Mouse (Mus musculus): Measurements from ENCODE around the gene Apeh.
A peak's percentile ranks its signal among the peaks of the same experiment; 100 is the strongest.

Apeh gene

DNA sequence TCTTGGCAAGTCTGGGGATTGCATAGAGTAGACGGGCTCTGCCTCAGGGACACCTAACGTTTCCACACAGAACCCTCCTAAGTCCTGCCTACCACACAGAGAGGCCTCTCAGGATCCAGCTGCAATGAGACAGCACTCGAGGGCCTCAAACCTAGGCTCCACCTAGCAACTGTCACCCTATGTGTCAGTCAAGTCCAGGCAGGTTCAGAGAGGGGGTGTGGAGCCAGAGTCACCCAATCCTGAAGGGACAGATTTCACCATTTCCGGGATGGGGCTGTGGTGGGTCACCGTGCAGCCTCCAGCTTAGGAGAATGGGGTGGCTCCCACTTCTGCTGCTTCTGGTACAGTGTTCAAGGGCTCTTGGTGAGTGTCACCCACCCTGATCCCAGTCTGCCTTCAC, 14.2 kb downstream of the Apeh start, which contains the start of gene Mst1:
Mst1 (plus strand) TSS at position 269 of the 400 bp plus-strand sequence.
- DNase-seq (ENCODE audit: low spot score): no peak

DNA sequence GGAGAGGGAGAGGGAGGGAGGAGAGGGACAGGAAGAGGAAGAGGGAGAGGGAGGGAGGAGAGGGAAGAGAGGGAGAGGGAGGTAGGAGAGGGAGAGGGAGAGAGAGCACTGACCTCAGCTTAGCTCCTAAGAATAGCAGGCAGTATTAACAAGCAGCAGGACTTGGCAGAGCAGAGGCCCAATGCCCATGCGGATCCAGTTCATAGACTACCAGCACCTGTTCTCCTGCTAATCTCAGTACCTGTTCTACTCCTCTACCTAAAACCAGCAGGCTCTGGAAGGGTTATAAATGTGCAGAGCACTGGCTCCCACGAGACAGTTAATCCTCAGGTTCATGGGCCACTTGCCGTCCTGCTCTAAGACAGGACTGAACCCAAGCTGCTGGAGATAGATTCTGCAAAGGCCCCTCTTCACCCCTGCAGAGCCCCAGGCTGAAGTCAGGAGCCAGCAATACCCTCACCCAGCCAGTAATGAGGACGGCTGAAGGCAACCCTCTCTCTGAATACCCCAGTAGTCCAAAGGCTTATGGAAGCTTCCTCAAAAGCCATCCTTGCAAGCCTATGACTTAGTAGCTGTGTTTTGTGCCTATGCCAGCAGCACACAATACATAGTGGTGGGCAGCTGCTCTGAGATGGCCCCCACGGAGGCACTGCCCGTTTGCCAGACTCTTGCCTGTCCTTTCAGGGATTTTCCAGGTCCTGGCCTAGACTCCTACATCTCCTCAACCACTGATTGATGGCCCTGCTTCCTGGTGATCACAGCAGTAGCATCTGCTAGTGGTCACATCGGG, 21.1 kb downstream of the Apeh start:
- no peak for DNase-seq (ENCODE audit: low spot score)

DNA sequence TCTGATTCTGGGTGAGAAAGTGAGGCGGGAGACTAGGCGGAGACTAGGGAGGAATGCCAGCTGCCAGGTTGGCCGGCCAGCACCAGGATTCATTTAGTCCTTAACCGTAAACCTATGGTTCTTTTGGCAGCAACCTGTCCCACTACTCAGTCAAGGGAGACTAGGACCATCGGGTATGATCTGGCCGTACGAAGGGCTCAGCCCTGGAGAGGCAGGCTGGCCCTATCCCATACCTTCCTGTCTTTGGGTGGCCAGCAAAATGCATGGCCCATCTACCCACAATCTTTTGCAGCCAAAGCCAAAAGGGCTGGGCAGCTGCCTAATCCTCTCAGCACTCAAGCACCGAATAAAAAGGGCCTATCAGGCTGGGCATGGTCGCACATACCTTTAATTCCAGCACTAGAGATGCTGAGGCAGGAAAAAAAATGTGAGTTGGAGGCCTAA, 21.9 kb downstream of the Apeh start:
- DNase-seq (ENCODE audit: low spot score): no peak

DNA sequence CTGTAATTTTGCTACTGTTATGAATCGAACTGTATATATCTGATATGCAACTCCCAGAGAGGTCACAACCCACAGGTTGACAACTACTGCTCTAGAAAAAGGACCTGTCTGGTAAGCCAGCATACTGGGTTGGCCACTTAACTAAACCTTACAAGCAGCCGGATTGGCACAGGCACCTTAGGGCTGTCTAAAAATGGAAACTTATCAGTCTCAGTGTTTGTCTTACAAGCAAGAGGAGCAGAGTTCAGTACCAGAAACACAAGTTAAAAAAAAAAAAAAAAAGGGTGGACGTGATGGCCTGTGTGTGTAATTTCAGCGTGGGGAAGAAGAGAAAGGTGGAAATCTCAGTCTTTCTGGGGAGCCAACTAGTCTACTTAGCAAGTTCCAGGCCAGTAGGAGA, 22.6 kb downstream of the Apeh start:
- no peak for DNase-seq (ENCODE audit: low spot score)

GRCm38 (mm10) chr9:108069529-108069928, 24.9 kb downstream of the Apeh start:
- DNase-seq (ENCODE audit: low spot score): no peak

- DNase-seq (ENCODE audit: low spot score): no peak
Measured at GRCm38 (mm10) chr9:108069007-108069406, 25.4 kb downstream of the Apeh start.

- peak; percentile 50 for DNase-seq (ENCODE audit: low spot score)
Measured at GRCm38 (mm10) chr9:108067900-108068299, 26.5 kb downstream of the Apeh start.

GRCm38 (mm10) chr9:108067199-108067598, 27.2 kb downstream of the Apeh start:
- no peak for DNase-seq (ENCODE audit: low spot score)

DNA sequence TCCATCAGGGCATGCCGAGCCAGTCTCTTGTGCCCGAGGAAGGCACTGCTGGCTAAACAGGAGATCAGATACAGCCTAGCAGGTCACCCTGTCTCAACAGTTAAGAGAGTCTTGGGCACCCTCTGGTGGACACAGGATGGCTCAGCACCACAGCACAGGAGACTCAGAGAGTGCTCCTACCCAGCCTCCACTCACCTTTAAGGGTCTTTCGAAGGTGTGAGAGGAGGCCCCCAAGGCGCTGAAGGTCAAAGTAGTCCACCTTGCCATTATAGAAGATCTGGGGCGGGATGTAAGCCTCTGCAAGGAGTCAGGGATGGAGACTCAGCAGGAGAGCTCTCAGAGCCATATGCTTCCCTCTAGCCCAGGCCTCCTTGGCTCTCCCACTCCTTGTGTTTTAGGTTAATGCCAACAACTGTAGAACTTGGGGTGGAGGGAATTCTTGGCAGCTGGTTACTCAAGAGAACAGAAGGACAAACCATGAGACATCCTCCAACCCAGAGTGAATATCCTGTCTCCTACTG, 28.9 kb downstream of the Apeh start:
- no peak for DNase-seq (ENCODE audit: low spot score)

DNA sequence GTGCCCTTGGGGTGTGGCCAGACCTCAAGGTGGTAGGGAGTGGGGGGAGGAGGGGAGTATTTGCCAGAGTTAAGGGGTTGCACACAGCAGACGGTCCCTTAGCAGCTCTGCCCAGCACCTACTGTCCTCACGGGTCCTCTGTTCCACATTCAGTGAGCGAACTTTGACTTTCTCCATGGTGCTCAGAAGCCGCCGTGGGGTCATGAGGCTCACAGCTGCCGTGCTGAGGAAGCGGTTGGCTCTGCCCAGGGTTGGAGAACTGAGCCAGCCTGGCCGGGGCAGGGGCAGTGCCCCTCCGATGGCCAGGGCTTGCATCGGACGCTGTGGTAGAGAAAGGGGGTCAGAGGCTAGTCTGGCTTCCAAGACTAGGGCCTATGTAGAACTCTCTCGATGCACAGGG, 31.0 kb downstream of the Apeh start:
- no peak for DNase-seq (ENCODE audit: low spot score)

DNA sequence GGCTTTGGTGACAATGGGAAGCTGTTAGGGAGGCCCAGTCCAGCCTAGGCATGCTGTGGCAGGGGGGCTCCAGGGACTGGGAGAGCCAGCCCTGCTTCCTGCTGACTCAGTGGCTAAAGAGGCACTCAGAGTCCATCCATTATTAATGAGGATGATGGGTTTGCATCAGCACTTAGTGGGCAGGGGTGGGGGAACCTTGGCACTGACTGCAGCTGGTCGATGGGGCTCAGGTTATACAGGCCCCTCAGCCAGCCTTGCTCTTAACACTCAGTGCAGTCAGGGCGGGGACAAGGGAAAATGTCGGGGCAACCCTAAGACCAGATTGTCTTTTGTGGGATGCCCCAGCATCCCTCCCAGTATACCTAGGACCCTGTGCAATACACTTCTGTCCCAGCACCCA, 32.3 kb downstream of the Apeh start:
- no peak for DNase-seq (ENCODE audit: low spot score)

GRCm38 (mm10) chr9:108058291-108058690, 36.1 kb downstream of the Apeh start:
- DNase-seq (ENCODE audit: low spot score): no peak

- no peak for DNase-seq (ENCODE audit: low spot score)
Measured at GRCm38 (mm10) chr9:108057262-108057562, 37.2 kb downstream of the Apeh start.

- no peak for DNase-seq (ENCODE audit: low spot score)
Measured at GRCm38 (mm10) chr9:108056361-108057261, 37.8 kb downstream of the Apeh start.

DNA sequence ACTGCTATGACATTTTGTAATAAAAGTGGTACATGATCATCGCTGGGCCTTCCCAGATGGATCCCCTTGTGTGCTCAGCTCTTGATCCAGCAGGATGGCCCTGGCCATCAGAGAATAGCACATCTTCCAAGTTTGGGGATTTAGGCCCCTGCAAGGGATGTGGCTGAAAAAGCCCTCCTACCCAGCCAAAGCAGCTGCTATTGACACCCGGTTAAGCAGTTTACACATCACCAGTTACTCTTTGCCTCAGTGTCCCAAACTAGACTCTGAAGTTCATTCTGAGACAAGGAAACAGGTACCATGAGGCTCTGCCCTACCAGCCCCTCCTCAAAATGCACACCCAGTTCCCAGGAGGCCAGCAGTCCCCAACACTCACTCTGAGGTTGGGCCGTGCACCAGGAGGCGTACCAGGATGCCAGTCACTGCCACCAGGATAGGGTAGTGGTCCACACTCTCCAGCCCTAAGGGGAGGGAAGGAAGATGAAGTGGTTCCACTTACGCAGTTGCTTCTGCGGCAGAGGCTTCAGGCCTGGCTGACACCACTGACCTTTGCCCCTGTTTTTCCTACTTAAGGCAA, 38.7 kb downstream of the Apeh start:
- no peak for DNase-seq (ENCODE audit: low spot score)

DNA sequence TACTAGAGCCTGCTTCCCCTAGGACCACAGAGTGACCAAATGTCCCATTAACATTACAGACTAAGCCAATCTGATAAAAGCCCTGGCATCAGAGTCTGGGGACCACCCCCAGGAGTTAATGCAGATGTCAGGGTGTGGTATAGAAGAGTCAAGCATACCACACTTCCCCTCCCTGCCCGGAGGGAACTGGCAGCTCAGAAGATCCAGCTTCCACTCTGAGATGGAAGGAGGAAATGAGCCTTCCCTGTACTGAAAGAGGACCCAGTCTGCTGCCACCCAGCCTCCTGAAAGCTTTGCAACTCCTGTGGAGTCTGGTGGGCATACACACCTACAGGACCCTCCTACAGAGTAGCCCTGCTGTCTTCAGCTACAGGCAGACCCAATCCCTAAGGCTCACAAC, 39.3 kb downstream of the Apeh start:
- no peak for DNase-seq (ENCODE audit: low spot score)

DNA sequence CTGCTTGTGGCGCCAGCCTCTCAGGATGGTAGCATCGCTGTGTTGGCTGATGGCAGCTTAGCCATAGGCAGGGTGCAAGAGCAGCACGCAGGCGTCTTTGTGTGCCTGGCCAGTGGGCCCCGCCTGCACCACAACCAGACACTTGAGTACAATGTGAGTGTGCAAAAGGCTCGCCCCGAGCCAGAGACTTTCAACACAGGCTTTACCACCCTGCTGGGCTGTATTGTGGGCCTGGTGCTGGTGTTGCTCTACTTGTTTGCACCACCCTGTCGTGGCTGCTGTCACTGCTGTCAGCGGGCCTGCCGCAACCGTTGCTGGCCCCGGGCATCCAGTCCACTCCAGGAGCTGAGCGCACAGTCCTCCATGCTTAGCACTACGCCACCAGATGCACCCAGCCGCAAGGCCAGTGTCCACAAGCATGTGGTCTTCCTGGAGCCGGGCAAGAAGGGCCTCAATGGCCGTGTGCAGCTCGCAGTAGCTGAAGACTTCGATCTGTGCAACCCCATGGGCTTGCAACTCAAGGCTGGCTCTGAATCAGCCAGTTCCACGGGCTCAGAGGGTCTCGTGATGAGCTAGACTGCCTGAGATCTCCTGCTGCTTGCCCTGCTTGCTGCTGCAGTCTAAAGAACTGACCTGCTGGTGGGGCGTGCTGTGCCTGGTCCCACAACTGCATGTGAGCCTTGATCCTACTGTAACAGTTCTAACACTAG, 39.9 kb downstream of the Apeh start:
- DNase-seq (ENCODE audit: low spot score): no peak

DNA sequence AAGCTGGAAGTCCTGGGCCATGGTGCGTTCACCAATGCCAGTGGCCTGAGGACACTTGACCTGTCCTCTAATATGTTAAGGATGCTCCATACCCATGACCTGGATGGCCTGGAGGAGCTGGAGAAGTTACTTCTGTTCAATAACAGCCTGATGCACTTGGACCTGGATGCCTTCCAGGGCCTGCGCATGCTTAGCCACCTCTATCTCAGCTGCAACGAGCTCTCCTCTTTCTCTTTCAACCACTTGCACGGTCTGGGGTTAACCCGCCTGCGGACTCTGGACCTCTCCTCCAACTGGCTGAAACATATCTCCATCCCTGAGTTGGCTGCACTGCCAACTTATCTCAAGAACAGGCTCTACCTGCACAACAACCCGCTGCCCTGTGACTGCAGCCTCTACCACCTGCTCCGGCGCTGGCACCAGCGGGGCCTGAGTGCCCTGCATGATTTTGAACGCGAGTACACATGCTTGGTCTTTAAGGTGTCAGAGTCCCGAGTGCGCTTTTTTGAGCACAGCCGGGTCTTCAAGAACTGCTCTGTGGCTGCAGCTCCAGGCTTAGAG, 40.7 kb downstream of the Apeh start:
- DNase-seq (ENCODE audit: low spot score): no peak

GRCm38 (mm10) chr9:108052885-108053664, 41.3 kb downstream of the Apeh start, which contains the start of gene Amigo3:
Gene Amigo3 (plus strand): TSS chr9:108053159.
- peak; percentile 88 for DNase-seq (ENCODE audit: low spot score)

GRCm38 (mm10) chr9:108052411-108052810, 42.0 kb downstream of the Apeh start:
- DNase-seq (ENCODE audit: low spot score): no peak

GRCm38 (mm10) chr9:108051931-108052220, 42.5 kb downstream of the Apeh start:
- DNase-seq (ENCODE audit: low spot score): no peak
